Mouse (Mus musculus): Measurements from ENCODE around the gene Adra2b. TPM values are rescaled to one million over a fixed set of nuclear protein-coding genes. Genes with fewer than 3 reads are reported as not detected.

The Adra2b gene
- polyA plus RNA-seq (2012; rRNA removed) = 0.11 and 0.25 TPM in 2 replicates

DNA sequence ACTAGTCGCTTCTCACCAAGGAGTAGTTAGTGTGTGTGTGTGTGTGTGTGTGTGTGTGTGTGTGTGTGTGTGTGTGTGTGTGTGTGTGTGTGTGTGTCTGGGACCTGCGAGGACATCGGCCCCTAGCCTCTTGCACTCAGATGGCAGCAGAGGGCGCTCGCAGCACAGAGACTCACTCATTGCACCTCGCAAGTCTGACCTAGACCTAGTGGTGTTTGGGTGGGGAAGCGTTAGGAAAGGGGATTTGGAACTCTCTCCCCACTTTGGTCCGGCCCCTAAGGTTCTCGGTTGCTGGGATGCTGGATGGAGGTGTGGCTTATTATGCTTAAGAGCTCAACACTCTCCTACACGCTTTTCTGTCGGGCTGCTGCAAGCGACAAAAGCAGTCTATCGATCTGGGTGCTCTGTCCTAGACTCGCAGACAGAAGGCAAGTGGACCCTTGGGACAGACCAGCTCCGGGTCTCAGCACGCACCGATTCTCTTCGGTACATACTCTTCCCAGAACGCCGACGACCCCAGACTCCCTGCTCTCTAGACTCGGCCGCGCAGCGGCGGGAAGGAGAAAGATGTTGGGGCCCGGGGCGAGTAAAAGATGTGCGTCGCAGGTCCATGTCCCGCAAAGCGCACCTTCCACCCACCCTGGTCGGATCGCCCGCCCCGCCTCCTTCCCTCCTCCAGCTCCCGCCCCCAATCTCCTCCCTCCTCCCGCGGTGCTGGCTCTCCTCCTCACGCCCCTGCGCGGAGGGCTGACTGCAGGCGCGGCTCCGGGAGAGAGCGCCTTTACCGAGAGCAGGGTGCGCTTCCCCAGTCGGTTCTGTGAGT is at the start of gene Adra2b:
TSS of gene Adra2b (plus strand) at position 750 of the 823 bp plus-strand sequence.
- Histone ChIP-seq H3K27ac (ENCODE audit: insufficient read depth, low read length) (no peak within 1 kb of the TSS), H3K4me3 (ENCODE audit: insufficient read depth, low read length) (no peak within 1 kb of the TSS), H3K4me1 (ENCODE audit: control insufficient read depth, insufficient read depth, low read length) (no peaks in the 10 kb centered on the region)
- no peak for TF ChIP-seq POLR2A (IDR thresholded peaks at IDR 0.05; ENCODE audit: extremely low read depth, insufficient read depth, low read length)
- peak; percentile 87 for TF ChIP-seq CTCF (IDR thresholded peaks at IDR 0.05; ENCODE audit: extremely low read depth, insufficient read depth, low read length)

GRCm38 (mm10) chr2:127313878-127314277 is 49.1 kb upstream of the Adra2b start:
- H3K27ac ChIP-seq (ENCODE audit: insufficient read depth, low read length) = no peak overlapping the region

GRCm38 (mm10) chr2:127314467-127315154 is 48.4 kb upstream of the Adra2b start:
- H3K4me1 ChIP-seq (ENCODE audit: control insufficient read depth, insufficient read depth, low read length) = no peaks in the 10 kb centered on the region
- no peak overlapping the region for H3K27ac ChIP-seq (ENCODE audit: insufficient read depth, low read length)
- TF ChIP-seq CTCF (IDR thresholded peaks at IDR 0.05; ENCODE audit: extremely low read depth, insufficient read depth, low read length) (no peak), POLR2A (IDR thresholded peaks at IDR 0.05; ENCODE audit: extremely low read depth, insufficient read depth, low read length) (no peak)
- H3K4me3 ChIP-seq (ENCODE audit: insufficient read depth, low read length) = no peak overlapping the region

More at GRCm38 (mm10) chr2:127313878-127314277, 49.1 kb upstream of the Adra2b start:
- Histone ChIP-seq H3K4me1 (ENCODE audit: control insufficient read depth, insufficient read depth, low read length) (no peaks in the 10 kb centered on the region), H3K4me3 (ENCODE audit: insufficient read depth, low read length) (no peak overlapping the region)
- TF ChIP-seq CTCF (IDR thresholded peaks at IDR 0.05; ENCODE audit: extremely low read depth, insufficient read depth, low read length) = no peak

GRCm38 (mm10) chr2:127315155-127315470 is 47.9 kb upstream of the Adra2b start:
- Histone ChIP-seq H3K4me3 (ENCODE audit: insufficient read depth, low read length) (no peak overlapping the region), H3K27ac (ENCODE audit: insufficient read depth, low read length) (no peak overlapping the region), H3K4me1 (ENCODE audit: control insufficient read depth, insufficient read depth, low read length) (no peaks in the 10 kb centered on the region)
- no peak for TF ChIP-seq POLR2A (IDR thresholded peaks at IDR 0.05; ENCODE audit: extremely low read depth, insufficient read depth, low read length)

GRCm38 (mm10) chr2:127316431-127316830 is 46.6 kb upstream of the Adra2b start:
- Histone ChIP-seq H3K4me1 (ENCODE audit: control insufficient read depth, insufficient read depth, low read length) (no peaks in the 10 kb centered on the region), H3K27ac (ENCODE audit: insufficient read depth, low read length) (no peak overlapping the region), H3K4me3 (ENCODE audit: insufficient read depth, low read length) (no peak overlapping the region)
- TF ChIP-seq CTCF (IDR thresholded peaks at IDR 0.05; ENCODE audit: extremely low read depth, insufficient read depth, low read length) (no peak), POLR2A (IDR thresholded peaks at IDR 0.05; ENCODE audit: extremely low read depth, insufficient read depth, low read length) (no peak)

GRCm38 (mm10) chr2:127318136-127318535 is 44.9 kb upstream of the Adra2b start:
- Histone ChIP-seq H3K4me1 (ENCODE audit: control insufficient read depth, insufficient read depth, low read length) (no peaks in the 10 kb centered on the region), H3K27ac (ENCODE audit: insufficient read depth, low read length) (no peak overlapping the region), H3K4me3 (ENCODE audit: insufficient read depth, low read length) (no peak overlapping the region)
- TF ChIP-seq POLR2A (IDR thresholded peaks at IDR 0.05; ENCODE audit: extremely low read depth, insufficient read depth, low read length) = no peak
- TF ChIP-seq CTCF (IDR thresholded peaks at IDR 0.05; ENCODE audit: extremely low read depth, insufficient read depth, low read length) = no peak

- no peak overlapping the region for H3K27ac ChIP-seq (ENCODE audit: insufficient read depth, low read length)
- no peak for TF ChIP-seq POLR2A (IDR thresholded peaks at IDR 0.05; ENCODE audit: extremely low read depth, insufficient read depth, low read length)
- no peak for TF ChIP-seq CTCF (IDR thresholded peaks at IDR 0.05; ENCODE audit: extremely low read depth, insufficient read depth, low read length)
- H3K4me1 ChIP-seq (ENCODE audit: control insufficient read depth, insufficient read depth, low read length) = no peaks in the 10 kb centered on the region
- no peak overlapping the region for H3K4me3 ChIP-seq (ENCODE audit: insufficient read depth, low read length)
Observed at GRCm38 (mm10) chr2:127319071-127319470, 43.9 kb upstream of the Adra2b start.

DNA sequence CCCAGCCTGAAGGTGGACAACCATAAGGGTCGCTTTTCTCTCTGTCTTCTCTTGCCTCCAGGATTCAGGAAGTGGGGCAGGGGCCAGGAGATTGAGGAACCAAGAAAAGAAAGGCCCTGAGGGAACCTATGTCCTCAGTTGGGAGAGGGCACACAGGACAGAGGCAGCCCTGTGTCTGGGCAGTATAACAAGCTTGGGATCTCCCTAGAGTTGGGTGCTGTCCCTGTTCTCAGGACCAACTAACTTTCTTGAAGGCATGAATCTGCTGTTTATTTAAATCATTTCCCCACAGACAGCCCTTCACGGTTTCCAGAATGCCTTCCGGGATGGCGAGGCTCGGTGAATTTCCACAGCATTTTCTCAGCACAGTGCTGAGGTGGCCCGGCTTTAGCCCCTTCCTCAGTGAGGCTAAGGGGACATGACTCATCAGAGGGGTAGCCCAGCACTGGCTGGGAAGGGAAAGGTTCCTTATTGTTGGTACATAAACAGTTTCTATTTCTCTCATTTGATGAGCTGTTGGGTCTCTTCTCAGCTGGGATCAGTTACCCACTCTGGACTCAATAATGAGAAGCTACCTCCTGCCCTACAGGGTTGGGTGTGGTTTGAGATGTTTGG is 40.2 kb upstream of the Adra2b start:
- Histone ChIP-seq H3K4me1 (ENCODE audit: control insufficient read depth, insufficient read depth, low read length) (no peaks in the 10 kb centered on the region), H3K27ac (ENCODE audit: insufficient read depth, low read length) (no peak overlapping the region), H3K4me3 (ENCODE audit: insufficient read depth, low read length) (no peak overlapping the region)
- no peak for TF ChIP-seq POLR2A (IDR thresholded peaks at IDR 0.05; ENCODE audit: extremely low read depth, insufficient read depth, low read length)
- no peak for TF ChIP-seq CTCF (IDR thresholded peaks at IDR 0.05; ENCODE audit: extremely low read depth, insufficient read depth, low read length)

- Histone ChIP-seq H3K4me1 (ENCODE audit: control insufficient read depth, insufficient read depth, low read length) (no peaks in the 10 kb centered on the region), H3K27ac (ENCODE audit: insufficient read depth, low read length) (no peak overlapping the region), H3K4me3 (ENCODE audit: insufficient read depth, low read length) (no peak overlapping the region)
- TF ChIP-seq CTCF (IDR thresholded peaks at IDR 0.05; ENCODE audit: extremely low read depth, insufficient read depth, low read length) = no peak
- no peak for TF ChIP-seq POLR2A (IDR thresholded peaks at IDR 0.05; ENCODE audit: extremely low read depth, insufficient read depth, low read length)
Observed at GRCm38 (mm10) chr2:127323667-127324066, 39.3 kb upstream of the Adra2b start.

All from cortical plate, adult 2 months (tissue).